Mouse (Mus musculus): ENCODE measurements around the gene Umps.

Gene Umps

DNA sequence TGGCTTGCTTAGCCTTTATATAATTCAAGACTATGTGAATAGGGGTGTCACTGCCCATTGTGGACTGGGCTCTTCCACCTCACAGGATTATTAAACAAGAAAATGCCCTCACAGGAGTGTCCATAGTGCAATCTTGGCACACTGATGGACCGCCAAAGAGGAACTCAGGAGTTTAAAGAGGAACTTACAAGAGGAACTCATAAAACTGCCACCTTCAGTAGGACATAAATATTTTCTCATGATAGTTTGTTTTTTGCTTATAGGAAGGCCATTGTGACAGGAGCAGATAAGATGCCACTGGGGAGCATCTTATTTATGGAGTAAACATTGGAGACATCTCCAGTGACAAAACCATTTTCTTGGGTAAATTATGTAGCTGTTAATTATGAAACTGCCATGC, 12.0 kb downstream of the Umps start:
- DNase-seq (ENCODE audit: low spot score), result no peak

DNA sequence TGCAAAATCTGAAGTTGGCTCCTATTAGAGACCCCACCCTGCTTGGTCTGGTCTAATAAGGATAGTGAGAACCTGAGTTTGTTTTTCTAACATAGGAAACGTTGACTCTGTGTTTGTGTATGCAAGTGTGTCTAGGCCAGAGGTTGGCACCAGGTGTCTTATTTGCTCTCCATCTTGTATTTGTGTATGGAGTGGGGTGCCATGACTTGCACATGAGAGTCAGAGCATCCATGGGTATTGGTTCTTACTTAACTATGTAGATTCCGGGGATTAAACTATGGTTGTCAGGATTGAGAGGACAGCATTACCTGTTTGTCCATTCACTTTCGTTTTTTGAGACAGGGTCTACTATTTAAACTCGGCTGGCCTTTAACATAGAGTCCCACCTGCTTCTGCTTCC, 13.8 kb downstream of the Umps start:
- no peak for DNase-seq (ENCODE audit: low spot score)

DNA sequence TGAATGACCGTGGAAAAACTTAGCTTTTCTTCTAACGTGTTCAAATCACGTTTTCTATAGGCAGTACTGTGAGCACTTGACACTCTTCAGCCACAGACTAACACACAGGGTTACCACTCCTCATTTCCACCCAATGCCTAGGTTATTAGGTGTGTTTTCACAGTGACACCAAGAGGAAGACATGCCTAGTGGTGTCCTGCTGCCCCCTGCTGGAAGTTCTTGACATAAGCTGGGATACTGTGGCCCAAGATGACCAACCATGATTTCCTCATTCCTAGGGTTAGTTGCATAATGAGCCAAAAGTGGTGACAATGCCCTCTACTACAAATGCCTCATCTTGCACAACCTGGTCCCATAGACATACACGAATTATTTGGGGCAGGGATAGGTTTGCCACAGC, 16.0 kb downstream of the Umps start:
- DNase-seq (ENCODE audit: low spot score), result peak; percentile 91

DNA sequence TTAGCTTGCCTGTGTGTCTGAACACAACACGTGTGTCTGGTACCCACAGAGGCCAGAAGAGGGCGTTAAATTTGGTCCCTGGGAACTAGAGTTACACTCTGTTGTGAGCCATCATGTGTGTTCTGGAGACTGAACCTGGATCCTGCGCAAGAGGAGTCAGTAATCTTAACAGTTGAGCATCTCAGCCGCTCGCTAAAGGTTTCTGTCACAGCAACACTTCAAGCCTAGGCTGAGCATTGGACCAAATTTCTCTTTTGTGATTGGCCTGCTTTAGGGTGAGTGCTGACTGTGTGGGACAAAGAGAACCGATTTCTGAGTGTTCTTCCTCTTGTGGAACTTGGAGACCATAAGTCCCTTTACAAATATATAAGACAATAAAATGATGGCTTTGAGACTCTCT, 16.5 kb downstream of the Umps start:
- no peak for DNase-seq (ENCODE audit: low spot score)

DNA sequence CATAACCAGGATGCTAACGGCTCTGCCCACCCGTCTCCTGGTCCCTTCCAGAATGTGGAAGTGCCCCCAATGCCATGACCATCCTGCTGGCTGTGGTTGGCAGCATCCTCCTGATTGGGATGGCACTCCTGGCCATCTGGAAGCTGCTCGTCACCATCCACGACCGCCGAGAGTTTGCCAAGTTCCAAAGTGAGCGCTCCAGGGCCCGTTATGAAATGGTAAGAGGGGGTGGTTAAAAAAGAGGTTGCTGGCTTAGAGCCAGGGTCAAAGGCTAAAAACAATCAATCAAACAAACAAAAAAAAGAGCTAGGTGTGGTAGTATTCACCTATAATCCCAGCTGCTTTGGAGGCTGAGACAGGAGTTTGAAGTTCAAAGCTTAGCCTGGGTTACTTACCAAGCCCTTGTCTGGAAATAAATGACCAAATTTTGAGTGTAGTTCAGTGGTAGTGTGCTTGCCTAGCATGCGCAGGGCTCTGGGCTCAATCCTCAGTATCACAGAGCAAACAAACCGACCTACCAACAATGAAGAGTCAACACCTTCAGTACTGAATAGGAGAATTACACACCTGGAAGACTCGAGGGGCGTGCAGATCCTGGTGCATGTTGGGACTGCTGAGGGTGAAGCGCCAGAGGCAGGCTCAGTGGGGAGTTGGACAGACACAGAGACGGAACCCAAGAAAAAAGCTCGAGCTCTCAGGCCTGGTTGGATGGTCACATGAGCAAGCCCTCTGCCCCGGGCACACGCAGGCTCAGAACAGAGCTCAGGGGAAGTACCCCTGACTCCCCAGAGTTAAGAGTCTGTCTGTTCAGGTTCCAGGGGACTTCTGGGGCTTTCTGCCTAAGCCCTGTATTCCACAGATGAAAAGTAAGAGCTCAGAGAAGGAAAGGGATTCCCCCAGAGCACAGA, 18.9 kb downstream of the Umps start:
- DNase-seq (ENCODE audit: low spot score), result no peak

DNA sequence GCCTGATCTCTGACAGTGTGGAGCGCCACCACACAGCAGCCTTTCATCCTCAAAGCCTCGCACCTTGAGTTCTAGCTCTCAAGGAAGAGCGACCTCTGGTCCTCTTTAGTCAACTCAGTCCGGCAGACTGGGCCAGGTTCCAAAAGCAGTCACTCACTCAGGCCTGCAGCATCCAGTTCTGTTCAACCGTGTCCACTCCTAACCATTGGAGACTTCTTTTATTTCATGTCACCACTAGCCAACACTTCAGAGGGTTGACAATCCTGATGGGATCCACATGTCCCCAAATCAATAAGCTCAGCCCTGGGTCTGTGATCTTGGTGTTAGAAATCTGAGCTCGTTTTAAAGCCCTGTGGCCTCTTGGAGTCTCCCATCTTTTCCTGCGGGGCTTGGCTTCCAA, 20.8 kb downstream of the Umps start:
- no peak for DNase-seq (ENCODE audit: low spot score)

DNA sequence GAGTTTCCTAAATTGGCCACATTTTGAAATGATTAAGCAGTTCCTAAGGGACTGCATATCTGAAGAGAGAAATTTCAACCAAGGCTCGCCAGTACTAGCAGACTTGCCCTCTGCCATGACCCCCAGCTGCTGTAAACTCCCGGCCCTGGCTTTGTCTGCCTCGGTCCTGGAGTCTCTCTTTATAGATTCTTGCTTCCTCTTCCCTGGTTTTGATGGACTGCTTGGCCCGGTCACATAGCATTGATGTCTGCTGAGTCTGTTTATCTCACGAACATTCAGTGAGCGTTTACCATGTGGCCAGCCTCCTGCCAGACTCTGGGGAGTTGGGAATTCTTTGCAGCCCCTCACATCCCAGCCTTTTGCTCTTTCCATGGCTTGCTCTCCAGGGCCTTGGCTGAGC, 22.1 kb downstream of the Umps start:
- no peak for DNase-seq (ENCODE audit: low spot score)

DNA sequence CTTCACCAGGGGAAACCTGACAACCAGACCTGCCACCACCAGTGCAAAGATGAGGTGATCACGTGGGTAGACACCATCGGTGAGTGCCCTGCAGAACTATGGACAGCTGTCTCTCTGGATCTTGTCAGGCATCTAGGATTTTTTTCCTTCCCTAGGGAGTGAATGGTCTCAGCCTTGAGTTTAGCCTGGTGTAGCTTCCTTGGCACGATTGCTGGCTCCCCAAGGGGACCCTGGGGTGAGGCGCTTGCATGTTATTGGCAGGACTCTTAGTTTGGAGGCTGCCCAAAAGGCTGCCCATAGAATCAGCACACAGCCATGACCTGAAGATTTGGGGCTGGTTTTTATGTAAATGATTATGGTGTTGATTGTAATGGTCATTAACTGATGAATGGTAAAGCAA, 22.7 kb downstream of the Umps start:
- no peak for DNase-seq (ENCODE audit: low spot score)

DNA sequence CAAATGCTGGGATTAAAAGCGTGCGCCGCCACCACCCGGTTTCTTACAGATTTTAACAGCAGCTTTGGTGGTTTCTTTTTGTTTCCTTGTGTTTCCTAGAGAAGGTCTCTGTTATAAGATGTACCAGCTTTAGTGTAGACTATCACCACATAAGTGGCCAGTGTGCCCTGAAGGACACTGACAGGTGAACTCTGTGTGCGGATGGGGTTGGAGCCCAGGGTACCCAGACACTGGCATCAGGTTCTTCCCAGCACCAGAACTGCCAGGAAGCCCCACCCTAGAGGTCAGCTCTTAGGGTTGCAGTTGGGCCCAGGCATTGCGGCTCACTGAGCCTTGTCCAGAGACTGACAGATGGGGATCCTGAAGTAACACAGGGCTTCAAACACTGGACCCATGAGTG, 23.4 kb downstream of the Umps start:
- no peak for DNase-seq (ENCODE audit: low spot score)

DNA sequence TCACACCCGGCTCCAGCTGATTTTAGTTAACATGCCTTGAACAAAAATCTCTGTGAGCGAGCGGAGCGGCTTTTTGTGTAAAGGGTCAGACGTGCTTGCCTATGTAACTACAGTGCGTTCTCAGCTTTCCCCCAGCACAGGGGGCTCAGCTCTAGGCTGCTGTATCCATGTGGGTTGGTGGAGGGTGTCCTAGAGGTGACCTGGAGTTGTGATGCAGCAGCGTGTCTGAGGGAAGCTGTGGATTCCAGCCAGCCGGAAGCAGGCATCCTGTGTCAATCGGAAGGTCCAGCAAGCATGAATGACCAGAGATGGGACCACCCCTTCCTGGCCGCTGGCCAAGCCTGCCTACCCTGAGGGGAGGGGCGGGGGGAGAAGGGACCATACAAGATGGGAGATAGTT, 24.5 kb downstream of the Umps start:
- no peak for DNase-seq (ENCODE audit: low spot score)

DNA sequence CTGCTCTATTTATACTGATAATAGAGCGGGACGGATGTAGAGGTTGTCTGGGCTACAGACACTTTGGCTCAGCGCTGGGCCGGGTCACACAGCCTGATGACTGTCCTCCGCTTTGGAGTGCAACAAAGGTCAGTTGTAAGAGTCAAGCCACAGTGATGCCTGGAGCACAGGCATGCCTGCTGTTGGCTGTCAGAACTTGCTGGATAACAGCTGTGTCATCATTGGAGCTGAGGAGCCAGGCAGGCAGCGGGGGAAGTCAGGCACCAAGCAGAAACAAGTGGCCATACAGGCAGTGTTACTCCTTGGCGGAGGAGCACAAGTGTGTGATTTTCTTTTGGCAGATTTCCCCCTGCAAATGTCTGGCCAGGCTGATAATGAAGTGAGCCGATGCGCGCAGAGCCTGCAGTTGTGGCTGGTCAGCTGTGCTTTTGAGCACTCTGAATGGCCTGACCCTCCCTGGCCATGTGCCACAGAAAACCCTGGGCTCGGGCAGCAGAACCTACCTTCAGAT, 25.5 kb downstream of the Umps start:
- peak; percentile 35 for DNase-seq (ENCODE audit: low spot score)

DNA sequence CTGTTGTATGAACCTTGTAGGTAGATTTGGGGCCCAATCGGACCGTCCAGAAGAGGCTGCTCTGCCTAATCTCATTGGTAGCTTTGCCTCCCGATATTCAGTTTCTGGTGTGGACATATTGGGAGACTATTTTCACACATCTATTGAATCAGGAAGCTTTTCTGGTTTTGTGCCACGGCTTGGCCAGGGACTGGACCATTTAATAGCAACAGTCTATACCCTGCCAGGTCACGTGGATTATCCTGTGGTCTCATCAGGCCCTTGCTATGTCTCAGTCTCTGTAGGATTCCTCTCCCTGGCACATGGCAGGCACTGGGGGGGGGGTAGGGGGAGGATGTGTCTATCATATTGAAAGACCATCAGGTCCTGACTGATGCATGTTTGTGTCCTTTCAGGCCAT, 26.7 kb downstream of the Umps start:
- no peak for DNase-seq (ENCODE audit: low spot score)

DNA sequence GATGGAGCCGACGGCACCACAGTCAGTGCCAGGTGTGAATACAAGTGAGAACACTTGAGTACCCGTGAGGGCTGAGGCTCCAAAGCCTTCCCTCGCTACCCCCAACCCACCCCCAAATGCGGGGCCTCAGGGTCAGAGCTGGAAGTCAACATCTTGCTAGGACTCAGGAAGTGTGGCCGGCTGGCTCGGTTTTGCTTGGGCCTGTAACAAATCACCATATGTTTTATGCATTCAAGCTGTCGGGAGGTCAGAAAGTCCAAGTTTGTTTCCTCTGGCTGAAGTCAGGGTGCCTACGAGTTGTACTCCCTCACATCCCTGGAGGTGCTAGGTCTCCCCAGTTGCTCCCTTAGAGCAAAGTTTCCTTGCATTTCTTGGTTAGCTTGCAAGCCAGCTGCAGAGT, 27.2 kb downstream of the Umps start:
- DNase-seq (ENCODE audit: low spot score), result no peak

DNA sequence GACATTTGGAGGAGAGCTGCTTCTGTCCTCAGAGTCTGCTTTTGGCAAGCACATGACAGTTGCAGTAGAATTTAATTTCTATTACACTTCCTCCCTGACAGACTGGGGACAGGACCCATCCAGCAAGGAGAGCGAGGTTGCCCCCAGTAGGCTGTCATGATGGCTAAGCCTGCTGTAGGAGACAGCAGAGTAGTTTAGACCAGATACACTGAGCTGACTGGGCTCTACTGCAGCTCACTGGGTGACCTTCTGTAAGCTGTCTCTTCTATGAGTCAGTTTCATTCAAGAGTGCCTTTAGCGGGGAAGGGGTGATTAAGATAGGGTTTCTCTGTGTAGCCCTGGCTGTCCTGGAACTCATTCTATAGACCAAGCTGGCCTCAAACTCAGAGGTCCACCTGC, 27.7 kb downstream of the Umps start:
- DNase-seq (ENCODE audit: low spot score), result no peak

DNA sequence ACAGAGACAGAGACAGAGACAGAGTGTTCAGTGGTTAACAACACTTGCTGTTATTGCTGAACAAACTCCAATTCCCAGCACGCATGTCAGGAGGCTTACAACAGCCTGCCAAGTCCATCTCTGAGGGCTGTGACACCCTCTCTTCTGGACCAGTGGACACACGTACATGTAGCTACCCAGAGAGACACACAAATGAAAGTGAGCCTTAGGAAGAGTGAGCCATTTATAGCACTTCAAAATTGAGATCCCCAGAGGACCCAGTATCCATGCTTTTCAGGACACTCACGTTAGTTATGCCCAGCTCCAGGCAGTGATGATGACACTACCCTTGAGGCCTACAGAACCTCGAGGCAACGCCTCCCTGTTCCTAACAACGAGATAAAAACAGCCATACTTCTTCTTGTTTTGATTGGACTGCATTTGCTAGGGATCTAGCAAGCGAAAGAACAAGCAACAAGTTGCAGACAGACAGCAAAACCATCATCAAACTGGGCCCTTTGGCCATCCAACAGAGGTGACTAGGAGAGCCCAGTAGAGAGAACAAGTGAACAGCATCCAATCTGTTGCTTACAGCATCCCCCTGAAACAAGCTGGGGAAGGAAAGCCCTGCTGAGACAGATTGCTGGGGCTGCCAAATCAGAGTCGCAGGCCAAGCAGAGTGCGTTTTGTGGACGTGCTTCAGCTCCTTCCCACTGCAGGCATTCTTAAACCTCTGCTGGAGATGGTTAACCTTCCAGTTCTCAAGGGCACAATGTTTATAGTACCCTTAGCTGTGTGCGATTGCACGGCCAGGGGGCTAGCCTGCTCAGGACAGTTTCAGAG, 28.3 kb downstream of the Umps start:
- no peak for DNase-seq (ENCODE audit: low spot score)

DNA sequence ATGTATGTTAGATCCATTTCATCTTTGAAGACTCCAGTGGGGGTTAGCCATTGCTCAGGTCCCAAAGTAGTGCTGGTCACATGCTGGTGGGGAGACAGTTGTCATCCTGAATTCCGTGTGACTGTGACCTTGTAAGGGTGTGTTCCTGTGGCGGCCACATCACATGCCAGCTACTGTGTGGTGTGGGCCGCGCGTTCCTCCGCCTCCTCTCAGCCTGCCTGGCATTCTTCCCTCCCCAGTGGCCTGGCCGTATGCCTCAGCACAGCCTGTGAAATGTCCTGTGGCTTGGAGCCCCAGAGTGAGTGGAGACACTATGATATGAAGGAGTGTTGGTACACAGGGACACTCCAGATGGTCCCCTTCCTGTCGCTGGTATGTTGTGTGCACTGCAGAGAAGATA, 29.3 kb downstream of the Umps start:
- DNase-seq (ENCODE audit: low spot score), result peak; percentile 75

DNA sequence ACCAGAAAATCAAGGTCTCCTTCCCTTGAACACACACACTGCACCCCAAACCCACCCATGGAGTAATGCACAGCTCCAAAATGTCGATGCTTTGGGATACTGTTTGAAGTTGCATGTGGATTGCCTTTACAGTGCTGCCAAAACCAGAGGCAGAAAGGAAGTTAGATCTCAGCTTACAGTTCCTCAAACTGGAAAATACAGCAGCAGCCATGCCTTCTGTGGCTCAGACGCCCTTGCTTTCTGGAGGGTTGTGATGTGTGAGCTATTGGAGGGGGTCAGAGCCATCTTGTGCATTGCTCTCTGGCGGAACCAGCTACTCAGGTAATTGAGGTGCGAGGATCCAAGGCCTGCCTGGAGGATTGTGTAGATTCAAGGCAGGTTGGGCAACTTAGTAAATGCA, 30.0 kb downstream of the Umps start:
- no peak for DNase-seq (ENCODE audit: low spot score)

DNA sequence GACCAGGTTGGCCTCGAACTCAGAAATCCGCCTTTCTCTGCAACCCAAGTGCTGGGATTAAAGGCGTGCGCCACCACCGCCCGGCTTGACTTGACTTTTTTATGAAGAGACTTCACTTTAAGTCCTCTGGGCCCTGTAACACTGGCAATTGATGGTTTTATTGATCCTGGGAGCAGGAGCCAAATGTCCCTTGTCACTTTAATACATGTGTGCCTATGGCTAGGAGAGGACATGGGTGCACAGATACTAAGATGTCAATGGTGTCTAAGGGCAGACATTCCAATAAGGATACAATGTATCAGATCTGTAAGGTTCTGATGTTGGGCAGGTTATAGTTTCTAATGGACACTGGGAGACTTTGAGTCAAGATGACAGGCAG, 31.4 kb downstream of the Umps start:
- no peak for DNase-seq (ENCODE audit: low spot score)

DNA sequence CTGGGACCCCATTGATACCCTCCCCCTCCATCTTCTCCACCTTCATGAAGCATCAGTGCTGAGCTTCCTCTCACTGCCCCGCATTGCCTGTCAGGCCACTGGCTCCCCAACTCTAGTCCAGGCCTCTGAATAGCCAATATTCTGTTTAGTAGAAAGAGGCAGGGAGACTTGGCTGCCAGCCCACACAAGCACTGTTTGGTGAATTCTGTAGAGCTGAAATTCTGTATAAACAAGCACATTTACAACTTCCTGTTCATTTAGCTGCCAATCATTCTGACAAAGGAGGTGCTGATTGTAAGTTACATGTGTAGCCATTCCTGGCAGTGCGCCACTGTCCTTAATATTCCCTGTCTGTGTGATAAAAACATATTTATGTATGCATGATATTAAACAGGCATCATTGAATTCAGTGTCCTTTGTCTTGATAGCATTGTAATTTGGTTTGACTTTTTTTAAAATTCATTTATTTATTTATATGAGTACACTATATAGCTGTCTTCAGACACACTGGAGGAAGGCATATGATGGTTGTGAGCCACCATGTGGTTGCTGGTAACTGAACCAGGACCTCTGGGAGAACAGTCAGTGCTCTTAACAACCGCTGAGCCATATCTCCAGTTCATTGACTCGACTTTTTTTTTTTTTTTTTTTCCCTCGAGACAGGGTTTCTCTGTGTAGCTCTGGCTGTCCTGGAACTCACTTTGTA, 32.0 kb downstream of the Umps start:
- DNase-seq (ENCODE audit: low spot score), result peak; percentile 53

DNA sequence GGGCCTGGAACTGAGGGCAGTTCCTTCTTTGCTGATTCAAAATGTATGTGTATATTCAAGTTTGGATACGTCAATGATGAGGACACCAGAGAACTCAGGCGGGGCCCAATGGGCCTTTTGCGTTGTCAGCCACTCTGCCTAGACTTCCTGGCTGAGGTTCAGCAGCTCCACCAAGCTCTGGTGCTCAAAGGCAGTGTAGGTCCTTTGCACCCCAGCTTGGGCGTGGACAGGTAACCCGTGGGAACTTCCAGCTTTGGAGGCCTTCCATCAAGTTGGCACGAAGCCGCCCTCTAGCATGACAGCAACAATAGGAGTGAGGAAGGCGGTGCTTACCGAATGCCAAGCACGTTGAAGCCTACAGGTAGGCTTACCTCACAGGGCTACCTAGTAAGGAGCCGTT, 33.4 kb downstream of the Umps start:
- DNase-seq (ENCODE audit: low spot score), result no peak

DNA sequence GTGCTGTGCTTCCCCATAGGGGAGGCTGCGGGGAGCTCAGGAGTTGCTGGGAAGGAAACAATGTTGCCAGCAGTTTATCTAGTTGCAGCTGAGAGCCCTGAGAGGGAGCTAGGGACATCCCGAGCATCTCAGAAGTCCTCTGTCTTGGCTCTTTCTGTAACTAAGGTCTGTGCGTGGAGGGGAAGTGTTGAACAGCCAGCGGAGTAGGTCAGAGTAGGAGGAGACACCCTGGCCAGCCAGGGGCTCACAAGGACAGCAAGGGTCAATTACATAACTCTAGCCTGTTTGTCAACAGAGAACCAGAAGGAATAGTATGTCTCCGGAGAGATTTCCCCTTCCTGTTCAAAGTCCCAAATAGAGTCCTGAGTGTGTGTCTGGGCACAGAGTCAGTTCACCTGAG, 34.7 kb downstream of the Umps start:
- no peak for DNase-seq (ENCODE audit: low spot score)

DNA sequence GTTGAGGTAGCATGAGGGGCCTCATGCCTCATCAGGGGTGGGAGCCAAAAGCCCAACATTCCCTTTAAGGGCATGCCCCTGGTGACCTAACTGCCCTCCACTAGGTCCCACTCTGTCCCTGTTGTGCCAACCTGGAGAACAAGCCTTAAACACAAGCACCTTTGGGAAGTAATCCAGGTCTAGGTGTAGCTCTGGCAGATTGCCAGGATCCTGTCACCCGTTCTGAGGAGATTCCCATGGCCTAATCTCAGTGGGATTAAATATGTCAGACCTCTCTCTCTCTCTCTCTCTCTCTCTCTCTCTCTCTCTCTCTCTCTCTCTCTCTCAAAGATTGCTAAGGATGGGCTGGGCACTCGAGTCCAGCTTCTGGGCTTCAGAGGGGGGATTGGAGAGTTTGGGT, 35.2 kb downstream of the Umps start:
- DNase-seq (ENCODE audit: low spot score), result no peak

DNA sequence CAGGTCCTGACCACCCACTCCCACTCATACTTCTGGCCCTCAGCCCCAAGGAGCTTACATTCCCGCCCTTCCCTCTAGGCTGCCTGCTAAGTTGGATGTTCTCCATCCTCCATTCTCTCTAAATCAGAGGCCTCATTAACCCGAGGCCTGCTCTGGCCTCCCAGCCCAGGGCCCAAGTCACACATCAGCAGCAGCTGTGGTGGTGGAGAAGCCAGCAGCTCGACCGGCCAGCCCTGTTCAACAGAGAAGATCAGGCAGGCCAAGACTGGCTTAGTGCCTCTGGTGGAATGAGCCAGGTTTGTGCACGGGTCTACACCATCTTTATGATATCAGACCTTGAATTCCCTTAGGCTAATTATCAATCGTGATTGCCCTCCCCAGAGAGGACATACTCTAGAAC, 36.1 kb downstream of the Umps start:
- DNase-seq (ENCODE audit: low spot score), result no peak
